Mouse (Mus musculus): ENCODE data around the gene Eif3l.
"Not testable (repeated sequence)": the region's sequence is repeated elsewhere in the genome, so short reads cannot be mapped to it uniquely, and the experiment has no call there.

The Eif3l gene

DNA sequence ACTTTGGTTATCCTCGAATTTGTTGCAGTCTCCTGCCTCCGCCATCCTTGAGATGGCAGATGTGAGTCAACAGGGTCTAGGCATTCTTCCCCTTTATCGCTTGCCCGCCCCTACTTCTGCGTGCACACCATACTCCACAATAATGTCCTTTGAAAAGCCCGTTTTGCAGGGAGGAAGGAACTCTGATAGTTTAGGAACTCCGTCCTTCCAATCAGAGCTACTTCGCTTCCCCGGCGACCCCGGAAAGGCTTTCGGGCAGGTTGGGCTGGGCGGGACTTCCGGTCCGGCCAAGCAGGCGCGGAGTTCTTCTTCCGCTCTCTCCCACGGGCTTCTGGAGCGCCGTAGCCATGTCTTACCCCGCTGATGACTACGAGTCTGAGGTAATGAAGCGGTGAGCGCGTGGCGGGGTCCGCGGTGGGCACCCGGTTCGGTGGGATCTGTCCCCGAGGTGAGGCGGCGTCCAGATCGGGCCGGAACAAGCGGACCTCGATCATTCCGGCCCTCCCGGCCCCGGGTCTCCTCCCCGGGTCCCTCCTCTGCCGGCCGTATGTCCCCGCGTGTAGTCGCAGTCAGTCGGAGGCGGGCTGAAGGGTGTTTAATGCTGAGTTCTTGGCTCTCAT, at the start of gene Eif3l:
Gene Eif3l (plus strand): TSS at position 267 of the 620 bp plus-strand sequence.
- peak; percentile 90 for DNase-seq (ENCODE audit: extremely low spot score)

DNA sequence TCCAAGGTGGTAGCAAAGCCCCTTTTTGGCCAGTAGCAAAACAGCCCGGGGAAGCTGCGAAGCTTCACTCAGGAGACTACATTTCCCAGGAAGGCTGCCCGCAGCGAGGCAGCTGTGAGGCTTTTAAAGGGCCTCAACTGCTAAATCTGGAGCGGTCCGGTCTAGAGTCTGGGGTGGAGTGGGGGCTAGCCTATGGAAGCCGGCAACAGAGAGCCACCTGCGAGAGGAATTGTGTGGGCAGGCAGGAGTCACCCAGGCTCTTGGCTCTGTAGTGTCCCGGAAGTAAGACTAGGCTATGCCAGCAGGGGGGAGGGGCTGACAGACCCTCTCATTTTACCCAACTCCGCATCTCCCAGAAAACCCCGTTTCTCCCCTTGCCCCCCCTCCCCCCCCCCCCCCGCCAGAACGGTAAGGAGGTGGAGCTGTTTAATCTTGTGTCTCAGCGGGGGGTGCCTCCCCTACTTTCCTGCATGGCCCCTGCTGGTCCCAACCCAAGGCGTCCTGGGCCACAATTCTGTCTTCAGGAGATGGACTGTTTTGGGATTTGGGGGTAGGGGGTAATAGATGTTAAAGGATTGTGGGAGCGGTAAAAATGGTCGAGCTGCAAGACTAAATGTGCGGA, 49.2 kb upstream of the Eif3l start:
- no peak for DNase-seq (ENCODE audit: extremely low spot score)

GRCm38 (mm10) chr15:79026511-79027290, 48.3 kb upstream of the Eif3l start:
- no peak for DNase-seq (ENCODE audit: extremely low spot score)

DNA sequence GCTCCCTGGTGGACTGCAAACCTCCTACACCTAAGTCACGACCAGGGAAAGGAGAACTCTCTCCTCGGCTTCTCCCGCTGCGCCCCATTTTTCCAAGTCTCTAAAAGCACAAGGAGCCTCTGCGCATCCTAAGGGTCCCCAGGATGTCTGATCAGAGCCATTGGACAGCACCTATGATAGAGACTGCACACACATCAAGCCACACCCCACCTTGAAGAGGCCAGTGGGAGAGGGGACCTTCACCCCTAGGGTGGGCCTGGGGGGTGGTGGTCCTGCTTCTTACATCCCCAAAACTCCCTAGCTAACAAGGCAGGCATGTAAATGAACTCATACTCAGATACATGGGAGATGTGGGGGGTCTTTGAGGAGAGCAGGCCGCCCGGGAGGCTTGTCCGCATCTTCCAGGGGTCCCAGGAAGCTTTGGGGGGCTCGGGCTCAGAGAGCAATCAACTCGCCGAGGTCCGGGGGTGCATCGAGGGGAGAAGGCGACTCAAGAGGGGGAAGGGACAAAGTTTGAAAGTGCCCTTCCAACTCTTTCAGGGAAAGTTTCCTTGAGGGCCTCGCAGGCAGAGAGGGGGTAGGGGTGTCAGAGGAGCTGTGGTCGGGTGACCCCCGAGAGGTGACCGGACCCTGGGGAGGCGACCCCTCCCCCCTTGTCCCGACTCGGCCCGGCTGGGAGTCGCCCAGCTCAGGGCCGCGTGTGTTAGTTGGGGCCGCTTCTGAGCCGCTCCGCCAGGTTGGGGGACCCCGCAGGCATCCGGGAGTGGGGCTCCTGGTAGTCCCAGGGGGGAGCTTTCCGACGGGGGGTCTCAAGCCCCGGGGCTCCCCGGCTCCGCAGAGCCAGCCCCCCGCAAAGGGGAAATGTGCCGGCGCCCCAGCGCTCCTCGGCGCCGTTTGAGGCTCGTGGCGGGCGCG, 47.4 kb upstream of the Eif3l start:
- DNase-seq (ENCODE audit: extremely low spot score), result peak; percentile 59

- DNase-seq (ENCODE audit: extremely low spot score), result peak; percentile 98
Measured at GRCm38 (mm10) chr15:79028237-79028738, 46.7 kb upstream of the Eif3l start, which contains the start of gene H1f0. Gene H1f0 (plus strand): TSS chr15:79028450.

DNA sequence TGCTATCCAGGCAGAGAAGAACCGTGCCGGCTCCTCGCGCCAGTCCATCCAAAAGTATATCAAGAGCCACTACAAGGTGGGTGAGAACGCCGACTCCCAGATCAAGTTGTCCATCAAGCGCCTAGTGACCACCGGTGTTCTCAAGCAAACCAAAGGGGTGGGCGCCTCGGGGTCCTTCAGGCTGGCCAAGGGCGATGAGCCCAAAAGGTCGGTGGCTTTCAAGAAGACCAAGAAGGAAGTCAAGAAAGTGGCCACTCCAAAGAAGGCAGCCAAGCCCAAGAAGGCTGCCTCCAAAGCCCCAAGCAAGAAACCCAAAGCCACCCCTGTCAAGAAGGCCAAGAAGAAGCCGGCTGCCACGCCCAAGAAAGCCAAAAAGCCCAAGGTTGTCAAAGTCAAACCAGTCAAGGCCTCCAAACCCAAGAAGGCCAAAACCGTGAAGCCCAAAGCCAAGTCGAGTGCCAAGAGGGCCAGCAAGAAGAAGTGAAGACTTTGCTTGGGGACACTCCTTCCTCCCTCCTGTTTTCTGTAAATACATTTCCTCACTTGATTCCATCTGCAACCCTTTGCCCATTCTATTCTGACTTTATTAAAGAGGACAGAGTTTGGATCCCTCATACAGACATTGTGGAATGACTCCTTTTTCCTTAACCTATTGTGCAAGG, 46.0 kb upstream of the Eif3l start:
- no peak for DNase-seq (ENCODE audit: extremely low spot score)

- peak; percentile 48 for DNase-seq (ENCODE audit: extremely low spot score)
Measured at GRCm38 (mm10) chr15:79029519-79030241, 45.3 kb upstream of the Eif3l start.

DNA sequence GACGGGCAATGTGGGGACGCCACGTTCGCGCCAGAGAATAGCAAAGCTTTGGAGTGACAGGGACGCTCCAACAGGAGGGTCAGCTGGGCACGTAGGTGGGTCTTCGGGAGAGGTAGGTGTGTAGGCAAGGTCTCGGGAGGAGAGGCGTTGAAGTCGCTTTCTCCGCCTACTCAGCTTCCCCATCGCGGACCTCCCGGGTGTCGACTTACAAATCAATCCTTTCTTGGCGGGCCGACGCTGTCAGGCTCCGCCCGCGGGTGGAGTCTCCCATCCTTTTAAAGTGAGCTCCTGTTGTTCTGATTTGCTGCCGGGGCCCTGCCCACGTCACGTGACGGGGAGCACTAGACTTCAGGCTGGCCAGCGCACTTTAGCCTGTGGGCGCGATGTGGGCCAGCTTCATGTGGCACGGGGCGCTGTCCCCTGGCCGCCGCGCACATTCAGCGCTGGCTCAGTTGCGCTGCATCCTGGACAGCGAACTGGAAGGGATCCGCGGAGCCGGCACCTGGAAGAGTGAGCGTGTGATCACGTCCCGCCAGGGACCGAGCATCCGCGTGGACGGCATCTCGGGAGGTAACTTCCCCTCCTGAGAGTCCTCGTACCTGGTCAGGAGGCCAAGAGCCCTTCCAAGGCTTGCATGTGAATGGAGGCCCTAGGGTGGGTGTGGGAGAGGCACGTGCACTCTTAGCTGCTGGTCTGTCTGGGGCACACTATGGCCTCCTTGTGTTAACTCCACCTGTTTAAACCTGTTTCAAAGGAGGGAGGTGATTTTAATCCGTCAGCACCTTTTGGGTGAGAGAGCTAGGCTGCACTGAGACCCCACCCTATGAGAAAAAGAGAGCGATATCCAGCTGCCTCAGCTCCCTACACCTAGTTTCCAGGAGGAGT, 44.2 kb upstream of the Eif3l start:
- peak; percentile 90 for DNase-seq (ENCODE audit: extremely low spot score)

DNA sequence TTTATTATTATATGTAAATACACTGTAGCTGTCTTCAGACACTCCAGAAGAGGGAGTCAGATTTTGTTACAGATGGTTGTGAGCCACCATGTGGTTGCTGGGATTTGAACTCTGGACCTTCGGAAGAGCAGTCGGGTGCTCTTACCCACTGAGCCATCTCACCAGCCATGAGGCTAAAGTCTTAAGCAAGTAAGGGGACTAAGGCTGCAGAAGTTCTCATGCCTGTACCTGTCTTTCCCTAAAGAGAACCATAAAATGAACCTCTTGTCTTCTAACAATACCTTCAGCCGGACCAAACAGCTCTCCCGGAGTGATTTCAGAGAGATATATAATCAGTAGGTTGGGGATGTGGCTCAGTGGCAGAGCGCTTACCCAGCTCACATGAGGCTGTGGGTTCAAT, 43.1 kb upstream of the Eif3l start:
- not testable (repeated sequence) for DNase-seq (ENCODE audit: extremely low spot score)

GRCm38 (mm10) chr15:79037913-79038328, 37.1 kb upstream of the Eif3l start:
- DNase-seq (ENCODE audit: extremely low spot score), result peak; percentile 73

DNA sequence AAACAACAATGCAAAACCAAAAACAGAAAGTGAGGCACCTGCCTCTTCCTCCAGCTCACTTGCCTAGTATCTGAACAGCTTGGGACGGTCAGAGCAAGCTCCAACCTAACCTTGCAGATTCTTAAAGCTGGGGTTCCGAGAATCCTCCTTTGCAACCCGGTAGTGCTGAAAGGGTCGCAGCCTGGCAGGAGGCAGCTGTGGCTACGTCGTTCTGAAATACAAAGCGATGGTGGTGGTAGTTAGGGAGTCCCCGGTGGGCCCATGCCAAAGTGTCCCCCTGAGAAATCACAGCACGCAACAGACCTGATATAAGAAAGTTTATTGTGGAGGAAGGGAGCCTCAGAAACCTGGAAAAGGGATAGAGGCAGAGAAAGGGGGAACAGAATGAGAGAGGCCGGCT, 36.6 kb upstream of the Eif3l start:
- DNase-seq (ENCODE audit: extremely low spot score), result no peak

DNA sequence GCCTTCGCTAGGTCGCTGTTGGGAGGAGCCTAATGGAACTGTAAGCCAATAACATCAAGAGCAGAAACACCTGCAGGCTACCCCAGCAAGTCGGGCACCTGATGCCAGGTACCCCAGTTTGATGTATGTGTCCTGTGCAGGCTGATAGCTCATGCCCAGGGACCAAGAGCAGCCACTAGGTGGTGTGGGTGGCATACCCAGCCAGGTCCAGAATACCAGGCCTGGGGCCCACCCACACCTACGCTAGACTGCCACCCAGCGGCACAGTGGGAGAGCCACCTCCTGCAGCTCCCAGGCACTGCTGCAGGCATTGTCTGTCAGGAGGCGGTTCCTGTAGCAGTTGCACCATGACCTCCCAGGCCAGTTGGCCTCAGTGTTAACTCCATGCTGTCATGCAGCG, 36.1 kb upstream of the Eif3l start:
- peak; percentile 72 for DNase-seq (ENCODE audit: extremely low spot score)

DNA sequence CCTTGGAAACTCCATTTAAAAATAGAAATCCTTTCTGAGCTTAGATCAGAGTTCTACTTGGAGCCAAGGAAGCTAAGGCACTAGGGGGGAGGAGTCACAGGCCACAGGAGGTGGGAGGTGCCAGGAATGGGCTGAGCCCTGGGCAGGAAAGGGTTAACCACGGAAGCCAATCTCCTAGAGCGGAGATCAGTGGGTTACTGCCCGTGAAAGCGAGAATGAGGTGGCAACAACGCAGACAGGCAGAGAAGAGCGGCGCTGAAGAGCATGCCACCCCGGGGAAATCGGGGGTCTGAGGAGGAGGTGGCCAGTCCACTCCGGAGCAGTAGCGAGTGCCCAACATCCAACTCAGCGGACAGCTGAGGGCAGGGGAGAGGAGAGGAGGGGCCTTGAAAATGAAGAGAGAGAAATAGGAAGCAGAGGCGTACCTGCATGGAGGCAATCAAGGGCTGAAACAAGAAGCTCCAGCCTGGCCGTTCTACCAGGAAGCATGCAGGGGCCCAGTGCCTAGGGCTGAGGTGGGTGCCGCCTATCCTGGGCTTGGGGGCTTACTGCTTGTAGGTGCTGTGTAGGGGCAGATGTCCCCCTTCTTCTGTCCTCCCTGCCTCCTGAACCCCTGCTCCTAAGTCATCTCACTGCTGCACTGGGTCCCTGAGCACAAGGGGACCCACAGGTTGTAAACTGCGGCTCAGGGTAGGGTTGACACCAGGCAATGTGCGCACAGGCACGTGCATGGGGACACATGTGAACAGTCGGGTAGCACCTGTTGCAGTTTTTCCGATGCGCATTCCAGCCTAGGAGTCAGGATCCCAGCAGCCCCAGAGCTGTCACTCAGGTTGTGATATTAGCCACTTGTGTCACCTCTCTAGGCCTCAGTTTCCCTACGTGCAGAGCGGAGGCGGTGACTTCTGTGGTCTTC, 34.2 kb upstream of the Eif3l start:
- DNase-seq (ENCODE audit: extremely low spot score), result no peak

DNA sequence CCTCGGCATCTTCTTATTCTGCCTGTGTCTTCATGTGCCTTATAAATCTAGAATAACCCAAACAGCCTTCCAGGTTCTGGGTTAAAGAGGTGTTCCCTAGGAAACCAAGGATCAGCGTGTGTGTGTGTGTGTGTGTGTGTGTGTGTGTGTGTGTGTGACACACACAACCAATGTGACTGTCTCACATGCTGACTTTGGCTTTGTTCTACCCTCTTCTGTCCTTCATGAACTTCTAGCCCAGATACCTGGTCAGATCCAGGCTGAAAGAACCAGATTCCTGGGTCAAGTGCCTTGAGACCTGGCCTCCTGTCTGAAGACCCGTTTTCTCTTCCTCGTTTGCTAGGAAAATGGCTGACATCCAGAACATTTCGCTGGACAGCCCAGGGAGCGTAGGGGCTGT, 33.4 kb upstream of the Eif3l start, which contains the start of gene Galr3:
Gene Galr3 (plus strand): TSS at position 301 of the 400 bp plus-strand sequence.
- no peak for DNase-seq (ENCODE audit: extremely low spot score)

GRCm38 (mm10) chr15:79042721-79043491, 32.1 kb upstream of the Eif3l start:
- peak; percentile 41 for DNase-seq (ENCODE audit: extremely low spot score)

DNA sequence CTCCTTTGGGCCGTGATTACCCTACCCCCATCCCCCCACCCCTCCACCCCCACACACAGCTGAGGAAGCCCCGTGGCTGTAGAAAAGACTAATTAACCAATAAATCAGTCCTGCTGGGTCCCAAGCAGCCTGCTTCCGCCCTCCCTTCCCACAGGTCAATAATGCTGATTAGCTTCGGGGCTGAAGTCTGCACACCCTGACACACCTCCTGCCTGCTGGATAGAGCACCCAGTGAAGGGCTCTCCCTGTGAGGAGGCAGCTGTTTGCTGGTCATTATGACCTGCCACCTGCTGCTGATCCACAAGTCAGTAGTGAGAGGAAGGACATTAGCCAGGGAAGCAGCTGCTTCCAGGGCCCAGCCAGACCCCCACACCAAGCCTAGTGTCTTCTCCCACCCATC, 30.1 kb upstream of the Eif3l start:
- peak; percentile 42 for DNase-seq (ENCODE audit: extremely low spot score)

GRCm38 (mm10) chr15:79048186-79048585, 26.8 kb upstream of the Eif3l start:
- DNase-seq (ENCODE audit: extremely low spot score), result no peak

Data from embryo, embryonic 9.5 days (tissue).